Mouse (Mus musculus) lung, adult 18-20 months (tissue): Measurements from ENCODE around the gene Lims1.
A peak's percentile ranks its signal among the peaks of the same experiment; 100 is the strongest.

ENCODE experiments used
- DNase-seq, 2 experiments: peaks; one replicate each; pipeline ENCODE4 v3.0.0; 2022; ENCODE audit warnings: mixed read lengths in 2 of 2

Gene Lims1

DNA sequence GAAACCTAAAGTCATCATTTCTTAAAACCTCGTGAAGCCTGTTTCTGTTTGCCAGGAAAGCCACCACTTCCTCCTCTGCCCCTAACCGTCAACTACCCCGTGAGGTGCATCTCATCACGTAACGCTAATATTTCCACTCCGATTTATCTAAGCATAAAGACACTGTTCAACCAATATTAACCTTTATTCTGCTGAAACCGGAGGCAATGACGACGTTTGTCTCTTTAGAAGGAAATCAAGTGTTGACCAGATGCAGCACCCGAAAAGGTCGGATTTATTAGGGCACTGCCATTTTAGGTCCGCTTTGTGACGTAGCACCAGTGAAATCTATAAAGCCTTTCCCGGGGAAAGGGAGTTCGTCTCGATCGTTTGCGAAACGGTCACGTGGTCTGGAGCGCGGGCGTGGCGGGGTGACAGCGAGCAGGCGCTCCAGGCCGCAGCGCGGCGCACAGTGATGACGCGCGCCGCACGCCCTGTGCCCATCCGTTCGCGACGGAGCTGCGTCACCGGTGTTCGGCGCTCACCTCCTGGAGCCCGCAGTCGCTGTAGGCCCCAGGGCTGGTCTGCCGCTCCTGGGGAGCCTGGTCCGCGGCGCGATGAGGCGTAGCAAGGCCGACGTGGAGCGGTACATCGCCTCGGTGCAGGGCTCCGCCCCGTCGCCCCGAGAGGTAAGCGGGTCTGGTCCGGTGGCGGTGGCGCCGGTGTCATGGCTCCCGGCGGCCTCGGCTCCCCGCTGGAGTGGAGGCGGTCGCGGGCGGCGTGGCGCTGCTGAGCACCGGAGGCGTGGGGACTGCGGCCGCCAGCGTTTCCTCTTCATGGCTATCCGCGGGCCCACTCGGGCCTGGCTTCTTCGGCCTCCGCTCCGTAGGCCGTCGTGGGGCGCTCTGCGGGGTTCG is 123.4 kb downstream of the Lims1 start, which contains the start of gene Ranbp2:
Ranbp2 (plus strand) TSS at position 537 of the 896 bp plus-strand sequence.
- DNase-seq: peak; percentile 98 to 99

DNA sequence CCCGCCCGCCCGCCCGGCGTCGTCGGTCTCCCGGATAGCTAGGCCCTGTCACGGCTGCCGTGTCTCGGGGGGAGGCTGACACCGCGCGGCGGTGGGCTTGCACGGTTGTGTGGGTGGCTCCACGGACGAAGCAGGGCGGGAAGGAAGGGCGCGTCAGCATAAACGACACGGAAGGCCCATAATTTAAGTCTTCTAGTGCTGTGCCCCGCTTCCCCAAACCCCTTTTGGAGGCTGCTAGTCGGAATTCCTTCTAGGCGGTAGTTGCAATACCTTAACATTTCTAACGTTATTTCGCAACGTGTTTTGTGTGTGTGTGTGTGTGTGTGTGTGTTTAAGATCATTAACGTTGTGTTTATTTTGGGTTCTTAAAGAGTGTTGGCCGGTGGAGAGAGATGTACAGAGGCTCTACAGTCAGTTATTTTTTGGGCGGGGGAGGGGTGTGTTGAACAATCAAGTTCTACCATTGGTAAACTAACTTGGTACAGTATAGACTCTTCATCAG is 124.1 kb downstream of the Lims1 start:
- DNase-seq: peak in 1 of 2 experiments; percentile 53

DNA sequence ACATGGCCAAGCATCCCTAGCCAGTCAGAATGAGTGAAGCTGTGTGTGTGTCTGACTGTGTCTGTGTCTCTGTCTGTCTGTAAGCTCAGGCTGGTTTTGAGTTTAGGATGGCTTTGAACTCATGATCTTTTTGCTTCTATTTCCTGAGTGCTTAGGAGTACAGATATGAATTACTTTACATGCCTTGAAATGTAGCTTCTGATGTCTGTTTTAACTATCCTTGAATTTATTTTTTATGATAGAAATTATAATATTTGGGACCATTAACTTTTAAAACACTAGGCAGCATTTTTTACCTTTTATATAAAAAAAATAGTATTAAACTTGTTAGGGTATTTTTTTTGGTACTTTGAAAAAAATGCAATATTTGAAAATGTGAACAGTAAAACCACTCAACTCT is 128.3 kb downstream of the Lims1 start:
- no peak for DNase-seq

DNA sequence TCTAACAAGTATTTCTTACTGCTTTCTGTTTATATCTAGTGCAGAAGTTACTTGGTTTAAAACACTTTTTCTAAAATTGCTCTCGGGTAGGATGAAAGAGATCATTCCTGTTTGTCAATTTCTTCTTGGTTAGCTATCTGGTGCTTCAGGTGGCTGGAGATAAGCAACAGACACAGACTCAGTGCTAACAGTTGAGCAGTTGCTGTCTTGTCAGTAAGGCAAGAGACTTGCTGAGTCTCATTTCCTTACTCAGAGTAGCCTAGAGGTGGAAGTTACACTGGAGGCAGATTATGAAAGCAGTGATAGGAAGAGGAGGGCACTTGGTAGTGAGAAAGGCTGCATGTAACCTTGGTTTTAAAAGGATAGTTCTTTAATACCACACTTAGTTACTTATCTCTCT is 128.9 kb downstream of the Lims1 start:
- no peak for DNase-seq

DNA sequence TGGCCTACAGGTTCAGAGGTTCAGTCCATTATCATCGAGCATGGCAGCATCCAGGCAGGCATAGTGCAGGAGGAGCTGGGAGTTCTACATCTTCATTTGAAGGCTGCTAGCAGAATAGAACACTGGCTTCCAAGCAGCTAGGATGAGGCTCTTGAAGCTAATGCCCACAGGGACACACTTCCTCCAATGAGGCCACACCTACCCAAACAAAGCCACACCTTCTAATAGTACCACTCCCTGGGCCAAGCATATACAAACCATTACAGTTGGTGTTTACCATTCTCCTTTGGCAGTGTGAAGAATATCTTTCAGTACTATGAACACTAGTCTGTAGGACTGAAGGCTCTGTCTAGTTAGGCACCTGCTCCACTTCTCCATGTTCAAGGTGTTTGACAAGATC is 136.6 kb downstream of the Lims1 start:
- peak in 1 of 2 experiments; percentile 19 for DNase-seq
